7 mouse cellular contexts compared by ENCODE assay signal in genomic region chr2:119350555-119351486, GRCm38 (mm10). TPM values are rescaled to one million over a fixed set of nuclear protein-coding genes. Genes with fewer than 3 reads are reported as not detected.
A peak's percentile ranks its signal among the peaks of the same experiment; 100 is the strongest.
DNase-seq lines count a peak whose midpoint lies in the region; ATAC-seq lines count a peak whose summit lies in the region.

TSS of gene Chac1 (plus strand) at chr2:119351229.

- peaks cover 22% of the 10 kb centered on the region for H3K27me3 ChIP-seq in intestine, embryonic 14.5 days (replicated peaks; ENCODE audit: control insufficient read depth, insufficient read depth, low read length)

- peak; percentile 98 for DNase-seq in adrenal gland, adult 2 months
- DNase-seq in embryo, embryonic 10.5 days (ENCODE audit: low spot score): peak; percentile 90
- peak; percentile 74 for DNase-seq in gastrocnemius, postnatal 10 days
- peak; percentile 76 for DNase-seq in intestine, embryonic 14.5 days (ENCODE audit: low spot score)
- peak; percentile 97 for DNase-seq in left cerebral cortex, postnatal 14 days (ENCODE audit: low spot score in 2 of 2)
- peak; percentile 92 for DNase-seq in right cerebral cortex, postnatal 4 days

- H3K27ac ChIP-seq in intestine, embryonic 14.5 days (ENCODE audit: low read depth): no peak within 1 kb of the TSS

- H3K4me2 ChIP-seq in intestine, embryonic 14.5 days (ENCODE audit: low read length): peak within 1 kb of the TSS; percentile 94

- H3K4me1 ChIP-seq in intestine, embryonic 14.5 days (replicated peaks; ENCODE audit: control insufficient read depth, insufficient read depth, low read length): 0 out of 2 replicates have a peak, but pooled peaks cover 4% of the 10 kb centered on the region

- no peaks in the 10 kb centered on the region for H3K9me3 ChIP-seq in intestine, embryonic 14.5 days (ENCODE audit: control insufficient read depth, low read length)

- ATAC-seq in intestine, embryonic 14.5 days (replicated peaks; ENCODE audit: low FRiP score, low TSS enrichment, low read depth): peak; percentile 86
- peak; percentile 90 for ATAC-seq in megakaryocyte-erythroid progenitor cell, adult 5-6 weeks (replicated peaks; ENCODE audit: low FRiP score, low TSS enrichment, poor library complexity, severe bottlenecking)

- peak within 1 kb of the TSS; percentile 49 for H3K4me3 ChIP-seq in intestine, embryonic 14.5 days (ENCODE audit: low read depth, low read length)

- intact Hi-C loops in left cerebral cortex, postnatal 14 days (cut with DNase I): no loop called here

- H3K9ac ChIP-seq in intestine, embryonic 14.5 days (ENCODE audit: low read length): peak within 1 kb of the TSS; percentile 40

- H3K36me3 ChIP-seq in intestine, embryonic 14.5 days (ENCODE audit: control insufficient read depth, insufficient read depth, low read length): no peaks in the 10 kb centered on the region

- WGBS in intestine, embryonic 14.5 days: 5% methylated on average over 58 of the region's 58 CpGs

RNA-seq across cellular contexts. Expression of gene Chac1, which starts in this region (rescaled TPM):
- total RNA-seq in adrenal gland, adult 2 months (2021): 10 to 100 TPM in 1 of 2 experiments, 1 to 10 TPM in 1; 3.1 to 28.4 TPM
- 12.8 and 21.4 TPM in 2 replicates for polyA plus RNA-seq in adrenal gland, adult 2 months (2012; rRNA removed)
- total RNA-seq in gastrocnemius, postnatal 10 days (2021): 10 to 100 TPM in 1 of 2 experiments, 1 to 10 TPM in 1; 7.0 to 18.8 TPM
- polyA plus RNA-seq in intestine, embryonic 14.5 days (2014; fragmentation: Nextera tagmentation; extraction: Ambion mirVana): 1.6 and 1.7 TPM in 2 replicates
- total RNA-seq in left cerebral cortex, postnatal 14 days (2021): 1 to 10 TPM; 8.9 to 9.0 TPM
- not detected in 2 replicates for total RNA-seq in megakaryocyte-erythroid progenitor cell, adult 5-6 weeks (2014; fragmentation: Nextera tagmentation)
- total RNA-seq in megakaryocyte-erythroid progenitor cell, adult 5-6 weeks (2017): not detected in 2 replicates

Comparison
In these comparisons a context has a peak if more than half of its experiments do, and no peak if none do; other contexts are left out.
1. RNA of gene Chac1 (total RNA-seq): 3.1 to 28.4 TPM in adrenal gland, adult 2 months, 7.0 to 18.8 TPM in gastrocnemius, postnatal 10 days and 8.9 to 9.0 TPM in left cerebral cortex, postnatal 14 days; not detected in megakaryocyte-erythroid progenitor cell, adult 5-6 weeks; every median in the first group is over 4 times any median in the second.
2. Peak in ATAC-seq in megakaryocyte-erythroid progenitor cell, adult 5-6 weeks; RNA of the gene not detected or under 1 TPM.
3. Peak in every context shown above with its lines, with median percentiles within 50 percentile points of each other: DNase-seq.